Mouse (Mus musculus) ovary, postnatal 14 days (tissue): Measurements from ENCODE around the gene Ghr.
A peak's percentile ranks its signal among the peaks of the same experiment; 100 is the strongest.

Source experiments
- DNase-seq: peaks from one replicate; pipeline ENCODE4 v3.0.0; 2022; ENCODE audit warnings: low spot score

Gene Ghr

GRCm38 (mm10) chr15:3582807-3583636 lies at the start of gene Ghr:
Gene Ghr, minus strand, starts transcription at chr15:3583492.
- DNase-seq, result peak; percentile 80

- no peak for DNase-seq
These were observed 39.5 kb upstream of the Ghr start for GRCm38 (mm10) chr15:3622746-3623145.

- DNase-seq, result no peak
These were observed 37.1 kb upstream of the Ghr start for GRCm38 (mm10) chr15:3620368-3620767.

- no peak for DNase-seq
These were observed 35.0 kb upstream of the Ghr start for GRCm38 (mm10) chr15:3618311-3618710.

GRCm38 (mm10) chr15:3611961-3612360 lies 28.7 kb upstream of the Ghr start:
- no peak for DNase-seq

GRCm38 (mm10) chr15:3607951-3608350 lies 24.7 kb upstream of the Ghr start:
- no peak for DNase-seq

- no peak for DNase-seq
These were observed 18.8 kb upstream of the Ghr start for GRCm38 (mm10) chr15:3602098-3602486.

GRCm38 (mm10) chr15:3601422-3602097 lies 18.3 kb upstream of the Ghr start:
- no peak for DNase-seq

- DNase-seq, result no peak
These were observed 4.6 kb upstream of the Ghr start for GRCm38 (mm10) chr15:3587879-3588278.

- no peak for DNase-seq
These were observed 1.1 kb upstream of the Ghr start for GRCm38 (mm10) chr15:3584361-3584760.

- DNase-seq, result peak; percentile 42
These were observed 1.2 kb downstream of the Ghr start for GRCm38 (mm10) chr15:3581861-3582806.

GRCm38 (mm10) chr15:3581337-3581736 lies 2.0 kb downstream of the Ghr start:
- DNase-seq, result no peak

GRCm38 (mm10) chr15:3580216-3580615 lies 3.1 kb downstream of the Ghr start:
- peak; percentile 2 for DNase-seq

GRCm38 (mm10) chr15:3578286-3578980 lies 4.9 kb downstream of the Ghr start:
- no peak for DNase-seq

- DNase-seq, result no peak
These were observed 14.0 kb downstream of the Ghr start for GRCm38 (mm10) chr15:3569178-3569903.

GRCm38 (mm10) chr15:3564570-3564969 lies 18.7 kb downstream of the Ghr start:
- no peak for DNase-seq

GRCm38 (mm10) chr15:3563929-3564516 lies 19.3 kb downstream of the Ghr start:
- no peak for DNase-seq

GRCm38 (mm10) chr15:3563473-3563872 lies 19.8 kb downstream of the Ghr start:
- DNase-seq, result no peak

- DNase-seq, result no peak
These were observed 24.8 kb downstream of the Ghr start for GRCm38 (mm10) chr15:3558524-3558923.

GRCm38 (mm10) chr15:3544289-3544688 lies 39.0 kb downstream of the Ghr start:
- DNase-seq, result no peak
